Mouse (Mus musculus): Measurements from ENCODE around the gene Vps25.

DNA sequence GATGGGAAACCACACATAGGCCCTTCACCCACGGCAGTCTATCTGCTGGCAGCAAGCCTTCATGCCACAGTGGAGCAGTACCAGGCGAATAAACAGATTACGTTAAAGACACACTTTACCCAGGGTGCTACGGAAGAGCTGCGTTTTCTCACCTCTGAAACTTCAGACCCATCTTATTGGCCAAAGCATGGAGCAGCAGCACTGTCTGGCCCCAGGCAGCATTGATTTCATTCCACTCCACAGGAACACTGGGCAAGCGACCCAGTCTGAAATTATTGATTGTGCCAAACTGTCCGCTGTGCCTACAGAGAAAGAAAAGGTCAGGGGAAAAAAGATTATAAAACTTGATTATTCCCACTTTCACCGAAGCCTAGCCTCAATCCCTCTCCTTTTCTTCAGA is 37.7 kb downstream of the Vps25 start:
- TF ChIP-seq POLR2A (IDR thresholded peaks at IDR 0.05; ENCODE audit: borderline replicate concordance, insufficient read depth, low read length) (no peak), CTCF (IDR thresholded peaks at IDR 0.05; ENCODE audit: borderline replicate concordance, insufficient read depth, low read depth, low read length) (no peak)
